In genomic region chr11:103307910-103308309, GRCm38 (mm10) we compare ENCODE assay signal across 8 mouse cellular contexts. TPM values are rescaled to one million over a fixed set of nuclear protein-coding genes. Genes with fewer than 3 reads are reported as not detected.
DNase-seq lines count a peak whose midpoint lies in the region.

No protein-coding gene starts in this region.

- H3K4me1 ChIP-seq in midbrain, embryonic 10.5 days = peaks cover 14% of the 10 kb centered on the region
- peaks cover 12% of the 10 kb centered on the region for H3K4me1 ChIP-seq in hindbrain, embryonic 10.5 days (replicated peaks)

- peak; percentile 39 to 58 for DNase-seq in adrenal gland, adult (ENCODE audit: inconsistent age in 2 of 2, low spot score in 1 of 2)
- DNase-seq in adrenal gland, adult 8-10 months = no peak
- peak; percentile 61 for DNase-seq in testis, postnatal 10 days (ENCODE audit: low spot score)
- DNase-seq in testis, postnatal 14 days (ENCODE audit: low spot score) = no peak
- peak; percentile 87 for DNase-seq in kidney, postnatal 10 days
- peak; percentile 38 for DNase-seq in thymus, postnatal 25 days
- DNase-seq in midbrain, embryonic 10.5 days (ENCODE audit: low spot score) = no peak
- no peak for DNase-seq in hindbrain, embryonic 10.5 days (ENCODE audit: low spot score)

- WGBS in midbrain, embryonic 10.5 days = 74% methylated on average over 8 of the region's 8 CpGs
- 75% methylated on average over 8 of the region's 8 CpGs for WGBS in hindbrain, embryonic 10.5 days

- no peaks in the 10 kb centered on the region for H3K36me3 ChIP-seq in midbrain, embryonic 10.5 days
- no peaks in the 10 kb centered on the region for H3K36me3 ChIP-seq in hindbrain, embryonic 10.5 days

- peaks cover 19% of the 10 kb centered on the region for H3K27me3 ChIP-seq in midbrain, embryonic 10.5 days (ENCODE audit: low read depth, poor library complexity, severe bottlenecking)
- peaks cover 19% of the 10 kb centered on the region; the same call in 1 of the 2 replicates for H3K27me3 ChIP-seq in hindbrain, embryonic 10.5 days (ENCODE audit: insufficient read depth, poor library complexity, severe bottlenecking)

- H3K27ac ChIP-seq in midbrain, embryonic 10.5 days (replicated peaks) = no peak overlapping the region
- no peak overlapping the region for H3K27ac ChIP-seq in hindbrain, embryonic 10.5 days

- no peak overlapping the region for H3K4me3 ChIP-seq in midbrain, embryonic 10.5 days
- no peak overlapping the region for H3K4me3 ChIP-seq in hindbrain, embryonic 10.5 days

- H3K9me3 ChIP-seq in midbrain, embryonic 10.5 days (replicated peaks) = no peaks in the 10 kb centered on the region
- H3K9me3 ChIP-seq in hindbrain, embryonic 10.5 days = no peaks in the 10 kb centered on the region

RNA-seq across cellular contexts. Expression of gene Map3k14, which starts 40.6 kb away (rescaled TPM):
- 10 to 100 TPM in 1 of 4 experiments, 1 to 10 TPM in 3; 7.1 to 11.8 (median 9.0) TPM for total RNA-seq in adrenal gland, adult 8-10 months (2022)
- 4.4 and 5.4 TPM in 2 replicates for polyA plus RNA-seq in midbrain, embryonic 10.5 days (2016; fragmentation: Nextera tagmentation; extraction: Ambion mirVana)
- polyA plus RNA-seq in hindbrain, embryonic 10.5 days (2016; fragmentation: Nextera tagmentation; extraction: Ambion mirVana) = 3.9 and 4.2 TPM in 2 replicates

RNA-seq across cellular contexts. Expression of gene Arhgap27, which starts 55.6 kb away (rescaled TPM):
- total RNA-seq in adrenal gland, adult 8-10 months (2022) = 10 to 100 TPM; 11.9 to 22.2 (median 15.9) TPM
- polyA plus RNA-seq in midbrain, embryonic 10.5 days (2016; fragmentation: Nextera tagmentation; extraction: Ambion mirVana) = 3.8 and 4.1 TPM in 2 replicates
- 4.8 and 5.1 TPM in 2 replicates for polyA plus RNA-seq in hindbrain, embryonic 10.5 days (2016; fragmentation: Nextera tagmentation; extraction: Ambion mirVana)

Comparison
In these comparisons a context has a peak if more than half of its experiments do, and no peak if none do; other contexts are left out.
1. DNase-seq: peak in adrenal gland, adult (2 of 2), testis, postnatal 10 days (single experiment), kidney, postnatal 10 days (single experiment) and thymus, postnatal 25 days (single experiment); none in adrenal gland, adult 8-10 months (single experiment), testis, postnatal 14 days (single experiment), midbrain, embryonic 10.5 days (single experiment) and hindbrain, embryonic 10.5 days (single experiment).